Mouse (Mus musculus): ENCODE results near the gene Kcnd2. TPM values are rescaled to one million over a fixed set of nuclear protein-coding genes. Genes with fewer than 3 reads are reported as not detected.

The Kcnd2 gene
- polyA plus RNA-seq, 1 experiment = 0.47 TPM

DNA sequence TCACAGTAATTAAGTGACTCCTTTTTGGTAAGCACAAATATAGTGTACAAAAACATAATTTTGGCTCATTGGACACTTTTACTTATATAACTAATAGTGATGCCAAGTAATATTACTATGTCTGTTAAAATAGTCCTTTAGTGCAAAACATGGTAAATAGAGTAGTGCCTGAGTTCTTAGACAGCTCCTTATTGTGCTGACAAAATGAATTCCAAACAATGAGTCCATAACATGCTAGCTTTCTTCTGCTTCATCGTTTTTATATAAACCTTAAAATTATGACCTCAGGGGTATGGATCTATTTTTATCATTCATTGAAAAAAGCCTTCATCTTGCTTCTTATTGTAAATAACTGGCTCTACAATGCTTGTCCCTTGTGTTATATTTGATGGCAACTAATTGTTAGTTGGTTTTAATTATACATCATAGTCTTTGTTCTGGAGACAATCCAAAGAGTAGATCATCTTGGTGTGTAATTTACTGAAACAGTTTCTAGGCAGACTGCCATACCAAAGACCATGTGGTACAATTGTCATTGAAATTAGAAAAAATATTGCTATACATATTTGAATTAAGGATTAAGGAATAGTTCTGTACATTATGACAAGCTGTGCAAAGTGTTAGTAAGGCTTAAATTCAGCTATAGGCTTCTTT lies 256.7 kb downstream of the Kcnd2 start:
- Histone ChIP-seq H3K27ac (ENCODE audit: control insufficient read depth, insufficient read depth, low read depth, low read length, poor library complexity) (no peak overlapping the region), H3K4me3 (replicated peaks; ENCODE audit: control insufficient read depth, low read depth, low read length) (no peak overlapping the region), H3K4me1 (ENCODE audit: control insufficient read depth, insufficient read depth, low read length) (no peaks in the 10 kb centered on the region)
- no peak for TF ChIP-seq POLR2A (IDR thresholded peaks at IDR 0.05; ENCODE audit: borderline replicate concordance, control insufficient read depth, low read depth, low read length)
- TF ChIP-seq CTCF (IDR thresholded peaks at IDR 0.05; ENCODE audit: control insufficient read depth, insufficient read depth, low read length) = no peak
- WGBS = 67% methylated on average over 1 of the region's 1 CpGs

- no peaks in the 10 kb centered on the region for H3K4me1 ChIP-seq (ENCODE audit: control insufficient read depth, insufficient read depth, low read length)
- no peak for TF ChIP-seq CTCF (IDR thresholded peaks at IDR 0.05; ENCODE audit: control insufficient read depth, insufficient read depth, low read length)
- TF ChIP-seq POLR2A (IDR thresholded peaks at IDR 0.05; ENCODE audit: borderline replicate concordance, control insufficient read depth, low read depth, low read length) = no peak
- WGBS = 85% methylated on average over 2 of the region's 2 CpGs
- no peak overlapping the region for H3K27ac ChIP-seq (ENCODE audit: control insufficient read depth, insufficient read depth, low read depth, low read length, poor library complexity)
- no peak overlapping the region for H3K4me3 ChIP-seq (replicated peaks; ENCODE audit: control insufficient read depth, low read depth, low read length)
Observed at GRCm38 (mm10) chr6:21482714-21483113, 267.4 kb downstream of the Kcnd2 start.

DNA sequence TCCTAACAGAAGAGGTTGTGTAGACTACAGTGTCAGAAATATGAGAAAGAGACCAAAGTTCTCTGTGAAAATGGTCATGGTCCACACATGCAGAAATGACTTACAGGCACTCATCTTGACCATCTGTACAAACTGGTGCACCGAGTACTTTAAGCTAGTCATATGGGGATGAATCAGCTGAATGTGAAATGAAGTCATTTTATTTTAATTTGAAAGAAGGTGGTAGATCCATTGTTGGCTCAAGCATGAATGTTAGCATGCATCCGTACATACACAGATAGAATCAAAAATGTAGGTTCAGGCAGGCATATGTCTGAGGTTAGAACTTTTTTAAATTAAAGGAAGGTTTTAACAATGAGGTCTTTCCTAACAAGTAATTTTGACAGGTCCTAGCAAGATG lies 273.2 kb downstream of the Kcnd2 start:
- no peaks in the 10 kb centered on the region for H3K4me1 ChIP-seq (ENCODE audit: control insufficient read depth, insufficient read depth, low read length)
- no peak overlapping the region for H3K27ac ChIP-seq (ENCODE audit: control insufficient read depth, insufficient read depth, low read depth, low read length, poor library complexity)
- H3K4me3 ChIP-seq (replicated peaks; ENCODE audit: control insufficient read depth, low read depth, low read length) = no peak overlapping the region
- WGBS = 70% methylated on average over 2 of the region's 2 CpGs
- TF ChIP-seq POLR2A (IDR thresholded peaks at IDR 0.05; ENCODE audit: borderline replicate concordance, control insufficient read depth, low read depth, low read length) = no peak

- 73% methylated on average over 1 of the region's 1 CpGs for WGBS
- no peaks in the 10 kb centered on the region for H3K4me1 ChIP-seq (ENCODE audit: control insufficient read depth, insufficient read depth, low read length)
- no peak for TF ChIP-seq CTCF (IDR thresholded peaks at IDR 0.05; ENCODE audit: control insufficient read depth, insufficient read depth, low read length)
- TF ChIP-seq POLR2A (IDR thresholded peaks at IDR 0.05; ENCODE audit: borderline replicate concordance, control insufficient read depth, low read depth, low read length) = no peak
- no peak overlapping the region for H3K27ac ChIP-seq (ENCODE audit: control insufficient read depth, insufficient read depth, low read depth, low read length, poor library complexity)
- no peak overlapping the region for H3K4me3 ChIP-seq (replicated peaks; ENCODE audit: control insufficient read depth, low read depth, low read length)
Observed at GRCm38 (mm10) chr6:21502921-21503320, 287.6 kb downstream of the Kcnd2 start.

- WGBS = 83% methylated on average over 3 of the region's 3 CpGs
Observed at GRCm38 (mm10) chr6:21510621-21511239, 295.4 kb downstream of the Kcnd2 start.

GRCm38 (mm10) chr6:21520351-21520750 lies 305.0 kb downstream of the Kcnd2 start:
- H3K4me3 ChIP-seq (replicated peaks; ENCODE audit: control insufficient read depth, low read depth, low read length) = no peak overlapping the region
- 80% methylated on average over 1 of the region's 1 CpGs for WGBS
- H3K27ac ChIP-seq (ENCODE audit: control insufficient read depth, insufficient read depth, low read depth, low read length, poor library complexity) = no peak overlapping the region

More at GRCm38 (mm10) chr6:21510621-21511239, 295.4 kb downstream of the Kcnd2 start:
- Histone ChIP-seq H3K27ac (ENCODE audit: control insufficient read depth, insufficient read depth, low read depth, low read length, poor library complexity) (no peak overlapping the region), H3K4me3 (replicated peaks; ENCODE audit: control insufficient read depth, low read depth, low read length) (no peak overlapping the region), H3K4me1 (ENCODE audit: control insufficient read depth, insufficient read depth, low read length) (no peaks in the 10 kb centered on the region)
- TF ChIP-seq CTCF (IDR thresholded peaks at IDR 0.05; ENCODE audit: control insufficient read depth, insufficient read depth, low read length) = no peak
- no peak for TF ChIP-seq POLR2A (IDR thresholded peaks at IDR 0.05; ENCODE audit: borderline replicate concordance, control insufficient read depth, low read depth, low read length)

DNA sequence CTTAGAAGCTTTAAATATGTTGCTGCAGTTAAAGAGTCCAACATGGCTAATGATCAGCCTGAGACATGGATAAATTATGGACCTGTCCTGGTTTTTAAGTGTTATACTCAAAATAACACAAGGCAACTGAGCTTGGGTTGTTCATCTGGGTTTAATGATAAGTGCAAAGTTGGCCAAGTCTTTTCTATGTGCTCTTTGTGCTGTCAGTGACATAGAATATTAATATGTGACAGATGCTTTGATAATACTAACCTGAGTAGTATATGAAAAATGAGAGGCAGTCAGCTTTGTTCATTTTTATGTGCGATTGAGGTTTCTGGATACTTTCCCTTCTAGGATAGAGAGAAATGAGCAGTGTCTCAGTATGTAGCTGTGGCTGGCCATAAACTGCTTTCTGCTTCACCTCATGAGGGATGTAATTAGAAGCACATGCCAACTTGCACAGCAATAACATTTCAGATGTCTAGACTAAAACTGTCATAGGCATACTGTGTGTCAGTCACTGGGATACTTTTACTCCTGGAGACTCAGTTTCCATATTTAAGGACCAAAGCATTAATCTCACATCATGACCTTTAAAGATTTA lies 312.3 kb downstream of the Kcnd2 start:
- no peak overlapping the region for H3K4me3 ChIP-seq (replicated peaks; ENCODE audit: control insufficient read depth, low read depth, low read length)
- no peaks in the 10 kb centered on the region for H3K4me1 ChIP-seq (ENCODE audit: control insufficient read depth, insufficient read depth, low read length)
- TF ChIP-seq CTCF (IDR thresholded peaks at IDR 0.05; ENCODE audit: control insufficient read depth, insufficient read depth, low read length) (no peak), POLR2A (IDR thresholded peaks at IDR 0.05; ENCODE audit: borderline replicate concordance, control insufficient read depth, low read depth, low read length) (no peak)
- H3K27ac ChIP-seq (ENCODE audit: control insufficient read depth, insufficient read depth, low read depth, low read length, poor library complexity) = no peak overlapping the region
- 87% methylated on average over 1 of the region's 1 CpGs for WGBS

More at GRCm38 (mm10) chr6:21520351-21520750, 305.0 kb downstream of the Kcnd2 start:
- TF ChIP-seq CTCF (IDR thresholded peaks at IDR 0.05; ENCODE audit: control insufficient read depth, insufficient read depth, low read length) = no peak
- TF ChIP-seq POLR2A (IDR thresholded peaks at IDR 0.05; ENCODE audit: borderline replicate concordance, control insufficient read depth, low read depth, low read length) = no peak
- H3K4me1 ChIP-seq (ENCODE audit: control insufficient read depth, insufficient read depth, low read length) = no peaks in the 10 kb centered on the region

DNA sequence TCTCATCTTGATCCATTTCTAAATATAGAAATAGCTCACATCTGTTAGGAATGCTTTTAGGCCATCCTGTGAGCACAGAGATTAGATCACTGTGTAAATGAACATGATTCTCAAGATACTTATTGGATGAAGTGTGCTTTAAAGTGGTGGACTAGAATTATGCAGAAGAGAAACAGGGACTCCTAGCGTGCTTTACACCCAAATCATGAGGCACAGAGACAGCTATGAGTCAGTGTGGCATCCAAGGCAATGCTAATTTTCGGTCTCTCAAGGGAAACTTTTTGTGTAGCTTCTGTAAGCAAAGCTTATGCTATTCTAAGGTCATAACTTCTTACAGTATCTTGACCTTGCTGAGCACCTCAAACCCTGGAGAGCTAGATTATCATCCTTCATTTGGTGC lies 318.7 kb downstream of the Kcnd2 start:
- no peak overlapping the region for H3K27ac ChIP-seq (ENCODE audit: control insufficient read depth, insufficient read depth, low read depth, low read length, poor library complexity)
- no peaks in the 10 kb centered on the region for H3K4me1 ChIP-seq (ENCODE audit: control insufficient read depth, insufficient read depth, low read length)
- H3K4me3 ChIP-seq (replicated peaks; ENCODE audit: control insufficient read depth, low read depth, low read length) = no peak overlapping the region
- WGBS = 56% methylated on average over 2 of the region's 2 CpGs
- TF ChIP-seq CTCF (IDR thresholded peaks at IDR 0.05; ENCODE audit: control insufficient read depth, insufficient read depth, low read length) (no peak), POLR2A (IDR thresholded peaks at IDR 0.05; ENCODE audit: borderline replicate concordance, control insufficient read depth, low read depth, low read length) (no peak)

All from bone marrow, adult 2 months (tissue).